Mouse (Mus musculus) granulocyte monocyte progenitor cell, adult 5-6 weeks (primary cell): ENCODE measurements around the gene Znrf1. TPM values are rescaled to one million over a fixed set of nuclear protein-coding genes. Genes with fewer than 3 reads are reported as not detected.
A peak's percentile ranks its signal among the peaks of the same experiment; 100 is the strongest.

Source experiments
- ATAC-seq: replicated peaks from 2 replicates; pipeline ENCODE4 v1.8.0; 2016; ENCODE audit warnings: mild to moderate bottlenecking, moderate TSS enrichment, inconsistent platforms; ENCODE audit not compliant: poor library complexity, severe bottlenecking
- total RNA-seq, 2 experiments: library from RNA; stranded (forward) in 1 of 2; stranded (reverse) in 1 of 2; fragments of 200-712, 200-1000 nt in 1 of 2; fragments of >200 nt in 1 of 2; fragmentation: Nextera tagmentation in 1 of 2; gene quantifications; 2 replicates each; pipeline ENCODE4 v1.2.3; 2014 to 2017

Gene Znrf1
- 84.7 and 119 TPM in 2 replicates for total RNA-seq (2014; fragmentation: Nextera tagmentation)
- total RNA-seq (2017): 63.4 and 75.4 TPM in 2 replicates

GRCm38 (mm10) chr8:111536031-111536977, at the start of gene Znrf1:
Znrf1 (plus strand) TSS chr8:111536097.
- peak; percentile 57 for ATAC-seq

DNA sequence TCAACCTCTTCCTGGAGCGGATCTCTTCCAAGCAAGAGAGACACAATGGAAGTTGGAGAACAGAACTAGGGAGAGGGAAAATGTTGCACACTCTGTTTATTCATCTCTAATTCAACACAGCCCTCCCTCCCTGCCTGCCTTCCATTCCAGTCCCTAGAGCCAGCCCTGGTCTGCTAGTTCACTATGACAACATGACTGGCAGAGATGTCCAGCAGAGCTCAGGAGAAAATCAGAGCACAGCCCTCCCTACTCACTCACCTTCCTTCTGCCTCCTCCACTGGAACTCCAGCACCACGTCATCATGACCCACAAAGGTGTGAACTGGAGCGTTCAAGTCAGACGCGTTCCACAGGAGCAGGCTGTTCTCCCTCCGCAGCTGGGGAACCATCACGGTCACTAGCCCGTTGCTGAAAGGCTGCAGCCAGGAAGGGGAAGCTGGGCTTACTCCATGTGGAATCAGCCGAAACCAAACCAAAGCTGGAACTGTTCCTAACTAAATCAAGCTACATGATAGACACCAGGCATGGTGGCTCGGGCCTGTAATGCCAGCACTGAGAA, 45.8 kb upstream of the Znrf1 start:
- no peak for ATAC-seq

DNA sequence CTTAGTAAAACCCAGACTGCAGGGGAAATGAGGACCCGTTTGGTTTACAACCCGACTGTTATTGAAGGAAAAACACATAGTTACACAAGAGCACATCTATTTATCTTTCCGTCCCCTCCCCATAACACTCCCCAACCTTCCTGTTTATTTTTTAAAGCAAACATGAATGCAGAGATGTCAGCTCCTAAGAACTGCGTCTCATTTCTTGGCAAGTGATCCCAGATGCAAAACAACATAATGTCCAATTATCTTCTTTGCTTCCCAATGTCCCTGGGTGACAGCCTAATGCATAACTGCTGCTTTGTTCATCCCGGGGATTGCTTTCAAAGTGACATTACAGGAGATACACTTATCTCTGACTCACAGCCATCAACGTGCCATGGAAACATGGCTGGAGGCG, 44.7 kb upstream of the Znrf1 start:
- no peak for ATAC-seq

DNA sequence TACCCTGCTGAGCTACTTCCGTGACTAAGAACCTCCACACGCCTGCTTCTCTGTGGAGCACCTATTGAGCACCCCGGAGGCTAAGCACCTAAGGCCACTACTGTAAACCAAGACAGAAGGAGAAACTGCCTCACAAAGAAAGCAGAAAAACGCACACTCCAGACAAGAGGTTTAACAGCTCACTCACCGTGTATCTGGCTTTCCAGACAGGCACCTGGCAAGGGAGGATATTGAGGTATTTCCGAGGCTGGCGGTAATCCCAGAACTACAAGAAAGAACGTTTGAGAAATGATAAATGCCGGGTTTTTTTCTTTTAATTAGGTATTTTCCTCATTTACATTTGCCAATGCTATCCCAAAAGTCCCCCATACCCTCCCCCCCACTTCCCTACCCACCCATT, 43.4 kb upstream of the Znrf1 start:
- no peak for ATAC-seq

- ATAC-seq: no peak
Measured at GRCm38 (mm10) chr8:111493176-111493575, 42.7 kb upstream of the Znrf1 start.

DNA sequence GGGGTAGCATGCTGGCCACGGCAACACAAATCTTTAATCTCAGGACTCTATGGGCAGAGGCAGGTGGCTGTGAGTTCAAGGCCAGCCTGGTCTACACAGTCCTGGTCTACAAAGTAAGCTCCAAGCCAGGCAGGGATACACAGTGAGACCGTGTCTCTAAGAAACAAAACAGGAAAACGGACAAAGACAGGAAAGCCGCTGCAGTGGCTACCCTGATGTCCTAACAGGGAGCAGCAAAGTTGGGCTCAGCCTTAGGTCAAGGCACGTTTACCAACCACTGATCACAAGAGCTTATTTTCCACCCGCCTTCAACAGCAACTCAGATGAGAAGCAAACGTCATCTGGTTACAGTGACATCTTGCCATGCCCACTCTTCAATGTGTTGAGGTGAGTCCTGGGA, 39.6 kb upstream of the Znrf1 start:
- ATAC-seq: no peak

- ATAC-seq: peak; percentile 72
Measured at GRCm38 (mm10) chr8:111498249-111498648, 37.6 kb upstream of the Znrf1 start.

DNA sequence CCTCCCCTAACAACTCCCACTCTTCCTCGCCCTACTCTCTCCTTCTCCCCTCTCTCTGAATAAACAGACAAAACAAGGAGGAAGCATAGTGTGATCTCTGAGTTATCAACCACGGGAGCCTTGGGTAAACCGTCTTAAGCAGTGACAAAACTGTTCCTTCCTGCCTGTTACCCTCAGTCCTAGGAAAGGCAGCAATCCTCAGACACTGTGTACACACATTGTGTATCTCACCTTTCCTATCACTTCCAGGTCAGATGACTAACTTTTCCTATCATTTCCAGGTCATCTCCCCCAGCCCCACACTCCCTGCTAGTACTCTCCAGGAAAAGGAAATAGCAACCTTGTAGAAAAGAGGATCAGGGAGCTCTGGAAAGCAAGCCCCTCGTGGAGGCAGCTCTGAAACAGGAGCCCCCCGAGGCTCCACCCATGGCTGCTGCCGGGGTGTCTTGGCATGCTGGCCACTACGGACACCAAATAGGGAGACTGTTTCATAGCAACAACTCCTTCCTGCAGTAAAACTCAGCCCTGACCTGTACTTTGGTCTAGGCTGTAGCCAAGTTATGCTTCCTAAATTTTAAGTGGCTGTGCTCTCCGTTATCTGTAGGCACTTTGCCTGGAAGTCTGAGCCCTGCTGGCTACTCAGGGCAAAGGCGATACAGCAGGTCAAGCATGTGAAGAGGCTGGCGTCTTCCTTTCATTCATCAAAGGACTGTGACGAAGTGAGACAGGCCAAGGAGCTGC, 34.0 kb upstream of the Znrf1 start:
- 0 out of 2 replicates have a peak, but pooled peaks have one; percentile 27 for ATAC-seq

GRCm38 (mm10) chr8:111508566-111508965, 27.3 kb upstream of the Znrf1 start:
- ATAC-seq: no peak

GRCm38 (mm10) chr8:111509278-111509677, 26.6 kb upstream of the Znrf1 start:
- no peak for ATAC-seq

DNA sequence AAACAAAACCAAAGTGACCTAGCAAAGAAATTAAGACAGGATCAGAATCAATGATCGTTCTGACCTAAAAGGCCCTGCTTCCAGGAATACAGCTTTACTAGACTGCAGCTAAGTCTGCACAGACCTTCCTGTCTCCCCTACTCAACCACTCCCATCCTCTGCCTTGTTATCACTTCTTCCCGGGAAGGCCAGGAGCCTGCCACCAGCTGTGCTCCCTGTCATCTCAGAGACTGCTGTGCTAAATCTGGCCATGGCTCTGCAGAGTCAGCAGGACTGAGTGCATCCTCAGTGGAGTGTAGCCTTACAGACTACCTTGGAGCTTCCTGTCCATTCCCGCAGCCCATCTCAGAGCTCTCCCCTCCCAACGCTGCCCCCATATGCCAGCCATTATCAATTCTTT, 25.5 kb upstream of the Znrf1 start:
- no peak for ATAC-seq

DNA sequence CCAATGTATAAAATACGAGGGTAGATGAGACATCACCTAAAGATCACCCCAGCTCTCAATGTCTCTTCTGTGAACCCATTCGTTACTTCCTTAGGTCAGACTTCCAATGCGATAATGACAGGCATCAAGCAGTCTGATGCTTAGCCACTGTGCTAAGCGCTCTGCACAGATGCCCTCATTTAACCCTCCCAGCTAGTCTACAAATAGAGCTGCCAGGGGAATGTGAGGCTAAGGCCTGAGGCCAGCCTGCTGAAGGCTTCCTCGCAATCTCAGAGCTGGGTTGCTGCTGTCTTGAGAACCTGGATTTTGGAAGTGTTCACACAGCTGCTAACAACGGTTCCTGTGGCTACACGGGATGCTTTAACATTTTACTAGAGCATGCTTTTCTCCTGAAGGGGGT, 23.0 kb upstream of the Znrf1 start:
- ATAC-seq: no peak

- no peak for ATAC-seq
Measured at GRCm38 (mm10) chr8:111513446-111513845, 22.5 kb upstream of the Znrf1 start.

- no peak for ATAC-seq
Measured at GRCm38 (mm10) chr8:111516451-111517035, 19.4 kb upstream of the Znrf1 start.

DNA sequence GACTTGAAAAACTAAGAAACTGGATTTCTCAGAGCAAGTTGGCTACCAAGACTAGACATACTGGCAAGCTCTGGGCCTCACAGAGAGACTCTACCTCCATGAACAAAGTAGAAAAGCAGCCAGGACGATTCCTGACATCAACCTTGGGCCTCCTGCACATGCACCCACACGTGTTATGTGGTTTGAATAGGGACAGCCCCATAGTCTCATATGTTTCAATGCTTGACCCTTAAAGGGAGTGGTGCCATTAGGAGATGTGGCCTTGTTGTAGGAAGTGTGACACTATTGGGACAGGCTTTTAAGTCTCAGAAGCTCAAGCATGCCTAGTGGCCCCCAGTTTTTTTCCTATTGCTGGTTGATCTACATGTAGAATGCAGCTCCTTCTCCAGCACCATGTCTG, 18.4 kb upstream of the Znrf1 start:
- no peak for ATAC-seq

- ATAC-seq: peak; percentile 96
Measured at GRCm38 (mm10) chr8:111521713-111522429, 14.0 kb upstream of the Znrf1 start, which contains the start of gene Wdr59. Wdr59 (minus strand) TSS chr8:111522092.

GRCm38 (mm10) chr8:111526403-111527024, 9.4 kb upstream of the Znrf1 start:
- ATAC-seq: peak; percentile 54

DNA sequence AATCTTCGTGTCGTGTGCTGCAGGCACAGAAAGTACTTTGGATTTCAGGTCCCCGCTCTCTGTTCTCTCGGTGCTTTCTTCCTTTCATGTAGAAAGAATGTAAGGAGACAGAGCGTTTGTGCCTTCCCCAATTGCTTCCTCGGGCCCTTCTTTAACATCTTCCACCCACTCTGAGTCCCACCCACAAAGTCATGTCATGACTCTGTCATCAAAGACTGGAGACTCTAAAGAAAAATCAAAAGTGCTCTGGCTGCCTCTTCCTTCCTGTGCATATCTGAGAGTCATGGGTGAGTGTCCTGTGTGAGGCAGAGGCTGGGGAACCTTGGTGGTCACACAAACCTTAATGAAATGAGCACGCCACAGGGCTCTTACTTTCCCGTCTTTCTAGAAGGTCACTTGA, 8.7 kb upstream of the Znrf1 start:
- ATAC-seq: peak; percentile 38

- no peak for ATAC-seq
Measured at GRCm38 (mm10) chr8:111528071-111528470, 7.8 kb upstream of the Znrf1 start.
